Mouse (Mus musculus) G1E-ER4 (cell line): ENCODE results near the gene Farp1. TPM values are rescaled to one million over a fixed set of nuclear protein-coding genes. Genes with fewer than 3 reads are reported as not detected.

Source experiments
- GATA1 ChIP-seq: IDR thresholded peaks from one replicate; pipeline ENCODE4 v1.8.0; 2012; ENCODE audit warnings: low read length, inconsistent platforms
- polyA plus RNA-seq: library from polyadenylated mRNA; stranded (reverse); fragments of >175 nt; gene quantifications from 2 replicates; pipeline ENCODE4 v1.2.3, GENCODE M21; 2012

Gene Farp1
- polyA plus RNA-seq, 1 experiment = 0.09 TPM

DNA sequence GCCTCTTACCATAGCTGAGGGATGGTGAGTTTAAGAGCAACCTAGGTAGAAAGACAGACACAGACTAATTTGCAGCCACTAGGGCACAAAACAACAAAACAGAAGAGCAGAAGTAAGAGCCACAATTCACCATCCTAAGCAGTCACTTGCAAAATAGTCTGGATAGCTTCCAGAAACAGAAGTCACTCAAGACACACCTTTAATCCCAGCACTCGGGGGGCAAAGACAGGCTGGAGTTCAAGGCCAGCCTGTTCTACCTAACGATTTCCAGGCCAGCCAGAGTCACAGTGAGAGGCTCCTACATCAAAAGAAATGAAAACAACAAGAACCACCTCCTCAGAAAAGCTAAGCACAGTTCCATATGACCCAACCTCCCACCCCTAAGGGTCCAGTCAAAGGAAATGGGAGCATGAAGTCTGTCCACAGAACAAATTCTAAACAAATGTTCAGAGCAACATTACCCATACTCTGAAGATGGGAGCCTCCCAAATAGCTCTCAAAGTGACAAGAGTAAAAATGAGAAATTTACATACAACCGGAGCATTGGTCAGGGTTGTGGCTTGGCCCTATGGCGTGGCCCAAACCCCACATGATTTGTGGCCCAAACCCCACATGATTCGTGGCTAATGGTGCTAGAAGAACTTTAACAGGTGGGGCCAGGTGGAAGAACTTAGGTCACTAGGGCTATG, 294.5 kb downstream of the Farp1 start:
- no peak for TF ChIP-seq GATA1

DNA sequence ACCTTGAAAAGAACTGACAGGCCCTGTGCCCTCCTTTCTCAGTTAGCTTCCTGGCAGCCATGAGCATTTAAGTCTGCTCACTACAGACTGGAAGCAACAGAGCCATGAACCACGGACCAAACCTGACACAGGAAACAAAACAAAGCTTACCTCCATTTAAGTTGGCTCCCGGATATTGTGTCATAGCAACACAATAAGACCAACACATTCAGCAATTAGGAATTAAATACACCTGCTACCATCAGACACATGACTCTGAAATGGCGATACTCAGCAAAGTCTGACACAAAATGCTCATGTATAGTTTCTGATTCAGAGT, 295.0 kb downstream of the Farp1 start:
- no peak for TF ChIP-seq GATA1

Other genes with a start within 250 kb of the Farp1 start
- 14.2 and 53.3 TPM in 2 replicates for gene Ipo5, start 124.0 kb upstream of the Farp1 start, polyA plus RNA-seq